Mouse (Mus musculus) kidney, adult 2 months (tissue): ENCODE measurements around the gene Smim10l2a. TPM values are rescaled to one million over a fixed set of nuclear protein-coding genes. Genes with fewer than 3 reads are reported as not detected.

Source experiments
- DNase-seq: peaks from one replicate; pipeline ENCODE4 v3.0.0; 2021
- H3K27ac ChIP-seq: fragments of 200-500 bp; 2 replicates; pipeline ENCODE4 v1.5.1; 2012; ENCODE audit warnings: low read depth, low read length, control low read depth, inconsistent platforms; ENCODE audit not compliant: insufficient read depth
- H3K27me3 ChIP-seq: fragments of 200-500 bp; replicated peaks from 2 replicates; pipeline ENCODE4 v1.6.1; 2012; ENCODE audit warnings: mild to moderate bottlenecking, moderate library complexity, low read length, inconsistent platforms; ENCODE audit not compliant: control insufficient read depth, insufficient read depth
- H3K36me3 ChIP-seq: fragments of 200-500 bp; 2 replicates; pipeline ENCODE4 v1.6.1; 2012; ENCODE audit warnings: mild to moderate bottlenecking, moderate library complexity, low read length, inconsistent platforms; ENCODE audit not compliant: control insufficient read depth, insufficient read depth
- H3K4me1 ChIP-seq: fragments of 200-500 bp; 2 replicates; pipeline ENCODE4 v1.6.1; 2011; ENCODE audit warnings: low read length; ENCODE audit not compliant: control insufficient read depth, insufficient read depth
- H3K4me3 ChIP-seq: fragments of 200-500 bp; 2 replicates; pipeline ENCODE4 v1.5.1; 2011; ENCODE audit warnings: mild to moderate bottlenecking, low read depth, low read length, control low read depth; ENCODE audit not compliant: insufficient read depth
- CTCF ChIP-seq: fragments of 200-500 bp; conservative IDR thresholded peaks from 2 replicates; pipeline ENCODE4 v1.5.1; 2011; ENCODE audit warnings: low read depth, mild to moderate bottlenecking, control low read depth, low read length, moderate library complexity, mixed read lengths; ENCODE audit not compliant: insufficient read depth, insufficient read length
- POLR2A ChIP-seq: fragments of 200-500 bp; IDR thresholded peaks from one replicate; pipeline ENCODE4 v1.6.1; 2011; ENCODE audit warnings: low read depth, low read length, control low read depth
- WGBS: fragments of 180-500 bp; shearing (Covaris S2); methylation state at CpG from one replicate; pipeline ENCODE4 v1.1.7; 2018; 5-methylcytosine and 5-hydroxymethylcytosine counted together
- polyA plus RNA-seq: library from polyadenylated mRNA; depleted of rRNA; stranded (reverse); fragments of >200 nt; gene quantifications from 2 replicates; pipeline ENCODE4 v1.2.3, GENCODE M21; 2012; rRNA removed

Smim10l2a gene
- polyA plus RNA-seq, 1 experiment = 1.0 TPM

DNA sequence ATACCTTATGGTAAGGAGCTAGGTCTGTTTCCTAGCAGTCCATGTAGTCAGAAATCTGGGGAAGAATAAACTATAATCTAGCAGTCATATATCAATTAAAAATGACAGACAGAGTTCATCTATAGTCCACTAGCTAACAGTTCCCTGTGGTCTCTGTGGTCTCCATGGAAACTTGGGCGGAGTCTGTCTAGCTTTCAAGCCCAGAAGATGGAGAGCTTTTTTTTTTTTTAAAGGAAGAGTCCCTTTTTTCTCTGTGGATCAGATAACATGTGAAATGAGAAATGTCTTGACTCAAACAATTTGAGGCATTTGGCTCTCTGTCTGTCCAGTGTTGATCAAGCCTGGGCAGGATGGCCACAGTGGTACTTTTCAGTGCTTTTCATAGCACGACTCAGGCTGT lies 9.8 kb downstream of the Smim10l2a start:
- Histone ChIP-seq H3K36me3 (no peaks in the 10 kb centered on the region), H3K4me1 (no peaks in the 10 kb centered on the region), H3K27ac (no peak overlapping the region), H3K4me3 (no peak overlapping the region), H3K27me3 (no peaks in the 10 kb centered on the region)
- DNase-seq = no peak
- no peak for TF ChIP-seq POLR2A
- no peak for TF ChIP-seq CTCF
- WGBS = 80% methylated on average over 2 of the region's 2 CpGs

GRCm38 (mm10) chrX:56404646-56405045 lies 30.3 kb downstream of the Smim10l2a start:
- 22% methylated on average over 2 of the region's 2 CpGs for WGBS
- no peak for TF ChIP-seq POLR2A
- TF ChIP-seq CTCF = no peak

DNA sequence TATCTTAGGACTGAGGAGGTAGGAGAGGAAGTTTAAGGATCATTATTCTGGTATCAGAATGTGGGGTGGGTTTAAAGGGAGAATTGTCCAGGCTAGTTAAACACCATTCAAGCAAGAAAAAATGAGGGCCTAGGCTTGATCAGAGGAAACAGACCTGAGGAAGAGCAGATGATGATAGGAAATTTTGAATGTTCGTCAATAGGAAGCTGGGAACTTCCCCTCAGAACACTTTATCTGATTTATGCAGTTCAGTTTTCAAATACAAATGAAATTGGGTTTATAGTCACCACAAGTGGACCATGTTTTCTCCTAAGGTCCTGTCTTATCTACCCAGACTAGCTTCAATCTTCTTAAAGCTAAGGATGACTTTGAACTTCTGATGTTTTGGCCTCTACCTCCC lies 31.1 kb downstream of the Smim10l2a start:
- TF ChIP-seq CTCF = no peak
- no peak for TF ChIP-seq POLR2A
- no peaks in the 10 kb centered on the region for H3K4me1 ChIP-seq
- H3K4me3 ChIP-seq = no peak overlapping the region
- H3K27ac ChIP-seq = no peak overlapping the region
- no peaks in the 10 kb centered on the region for H3K36me3 ChIP-seq
- WGBS = 61% methylated on average over 1 of the region's 1 CpGs
- DNase-seq = no peak
- H3K27me3 ChIP-seq = no peaks in the 10 kb centered on the region

More at GRCm38 (mm10) chrX:56404646-56405045, 30.3 kb downstream of the Smim10l2a start:
- H3K4me1 ChIP-seq = no peaks in the 10 kb centered on the region
- no peaks in the 10 kb centered on the region for H3K27me3 ChIP-seq
- no peak overlapping the region for H3K4me3 ChIP-seq
- DNase-seq = no peak
- H3K27ac ChIP-seq = no peak overlapping the region
- H3K36me3 ChIP-seq = no peaks in the 10 kb centered on the region

DNA sequence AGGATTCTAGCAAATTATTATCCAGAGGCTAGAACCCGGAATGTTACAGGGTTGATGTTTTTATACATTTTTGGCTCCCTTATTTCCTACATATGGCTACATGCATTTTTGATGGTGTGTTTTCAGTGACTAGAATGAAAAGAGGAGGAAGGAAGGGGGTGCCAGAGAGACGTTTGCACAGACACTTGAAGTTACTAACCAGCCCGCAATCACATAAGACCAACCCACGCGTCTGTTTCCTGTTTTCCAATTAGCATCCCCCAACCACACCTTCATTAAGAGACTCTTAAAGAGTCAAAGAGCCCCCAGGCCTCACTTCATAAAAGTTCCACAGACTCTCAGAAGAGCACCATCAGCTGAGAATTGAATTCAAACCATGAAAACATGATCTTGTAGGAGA lies 31.7 kb downstream of the Smim10l2a start:
- Histone ChIP-seq H3K27me3 (no peaks in the 10 kb centered on the region), H3K27ac (no peak overlapping the region), H3K4me1 (no peaks in the 10 kb centered on the region), H3K4me3 (no peak overlapping the region), H3K36me3 (no peaks in the 10 kb centered on the region)
- WGBS = 34% methylated on average over 5 of the region's 5 CpGs
- no peak for DNase-seq
- TF ChIP-seq POLR2A (no peak), CTCF (no peak)

DNA sequence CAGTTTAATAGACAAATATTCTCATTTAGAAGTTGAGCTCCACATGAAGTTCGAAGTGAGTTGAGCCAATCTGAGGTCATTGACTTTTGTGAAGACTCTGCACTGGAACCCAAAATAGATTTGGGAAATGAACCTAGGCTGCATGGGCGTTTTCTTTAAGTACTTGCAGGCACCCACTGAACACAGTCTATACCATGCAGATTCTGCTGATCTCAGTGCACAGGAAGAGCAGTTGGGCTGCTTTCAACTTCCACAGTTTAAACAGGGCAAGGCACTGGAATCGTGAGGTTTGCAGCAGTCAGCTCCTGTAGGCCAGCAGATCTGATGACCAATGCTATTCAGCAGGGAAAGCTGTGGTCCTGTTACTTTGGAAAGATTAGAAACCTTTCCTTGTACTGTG lies 41.9 kb downstream of the Smim10l2a start:
- H3K4me3 ChIP-seq = no peak overlapping the region
- no peaks in the 10 kb centered on the region for H3K36me3 ChIP-seq
- TF ChIP-seq POLR2A (no peak), CTCF (no peak)
- H3K27me3 ChIP-seq = no peaks in the 10 kb centered on the region
- H3K4me1 ChIP-seq = no peaks in the 10 kb centered on the region
- no peak for DNase-seq
- 77% methylated on average over 3 of the region's 3 CpGs for WGBS
- no peak overlapping the region for H3K27ac ChIP-seq

DNA sequence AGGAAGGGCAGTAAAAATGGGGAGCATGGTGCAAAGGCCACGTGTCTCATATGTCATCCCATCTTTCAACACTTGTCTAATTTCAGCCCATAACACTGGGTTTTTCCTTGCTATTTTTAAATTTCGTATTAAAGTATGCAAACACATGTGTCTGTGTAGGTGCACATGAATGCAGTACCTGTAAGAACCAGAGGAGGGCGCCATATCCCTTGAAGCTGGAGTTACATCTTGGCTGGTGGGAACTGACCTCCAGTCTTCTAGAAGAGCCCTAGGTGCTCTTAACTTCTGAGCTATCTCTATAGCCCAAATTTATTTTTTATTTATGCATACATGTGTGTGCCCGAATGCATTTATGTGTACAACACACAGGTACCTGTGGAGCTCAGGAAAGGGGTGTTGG lies 43.2 kb downstream of the Smim10l2a start:
- no peak for TF ChIP-seq CTCF
- TF ChIP-seq POLR2A = no peak
- DNase-seq = no peak
- H3K36me3 ChIP-seq = no peaks in the 10 kb centered on the region
- H3K27ac ChIP-seq = no peak overlapping the region
- 84% methylated on average over 4 of the region's 4 CpGs for WGBS
- H3K27me3 ChIP-seq = no peaks in the 10 kb centered on the region
- no peaks in the 10 kb centered on the region for H3K4me1 ChIP-seq
- no peak overlapping the region for H3K4me3 ChIP-seq

Other genes starting within 250 kb of the Smim10l2a start
- gene 3830403N18Rik, start 238.0 kb upstream of the Smim10l2a start, polyA plus RNA-seq = not detected in 2 replicates
- 0.11 TPM in 1 of 2 replicates, not detected in the other for gene Gm773, start 161.7 kb upstream of the Smim10l2a start, polyA plus RNA-seq
- gene Zfp449, start 28.2 kb upstream of the Smim10l2a start, polyA plus RNA-seq = 0.46 and 0.86 TPM in 2 replicates
- not detected in 2 replicates for gene Gm2174, start 73.4 kb downstream of the Smim10l2a start, polyA plus RNA-seq
- 8.6 and 9.6 TPM in 2 replicates for gene Ints6l, start 80.3 kb downstream of the Smim10l2a start, polyA plus RNA-seq
- gene Gm10477, start 150.2 kb downstream of the Smim10l2a start, polyA plus RNA-seq = not detected in 2 replicates
- gene Gm648, start 175.0 kb downstream of the Smim10l2a start, polyA plus RNA-seq = not detected in 2 replicates
- gene Mmgt1, start 223.5 kb downstream of the Smim10l2a start, polyA plus RNA-seq = 11.0 and 12.8 TPM in 2 replicates
- gene Slc9a6, start 235.2 kb downstream of the Smim10l2a start, polyA plus RNA-seq = 22.8 and 25.5 TPM in 2 replicates